Mouse (Mus musculus): ENCODE data around the gene Capza2.

DNA sequence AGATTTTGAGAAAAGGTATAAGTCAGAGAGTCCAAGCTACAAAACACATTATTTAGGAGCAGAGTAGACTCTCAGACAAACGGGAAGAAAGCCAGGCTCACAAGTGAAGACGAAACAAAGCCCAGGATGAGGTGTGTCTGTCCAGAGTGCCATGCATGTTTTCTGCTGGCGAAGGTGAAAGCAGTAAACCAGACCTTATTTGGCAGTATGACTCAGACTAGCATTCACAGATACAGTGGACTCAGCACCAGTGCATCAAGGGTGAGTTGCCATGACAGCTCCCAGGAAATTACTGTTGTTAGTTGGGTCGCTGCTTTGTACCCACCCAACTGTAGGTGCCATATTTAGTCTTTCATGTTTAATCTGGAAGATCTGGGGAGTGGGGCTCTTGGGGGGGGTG is 23.4 kb upstream of the Capza2 start:
- TF ChIP-seq POLR2A (IDR thresholded peaks at IDR 0.05; ENCODE audit: borderline replicate concordance, extremely low read depth, insufficient read depth, insufficient read length, poor library complexity, severe bottlenecking) = no peak
- no peak for TF ChIP-seq CTCF (IDR thresholded peaks at IDR 0.05; ENCODE audit: borderline replicate concordance, extremely low read depth, insufficient read depth, insufficient read length)

Measured in brain, embryonic 14.5 days (tissue).